Mouse (Mus musculus): ENCODE data around the gene Olfr633. TPM values are rescaled to one million over a fixed set of nuclear protein-coding genes. Genes with fewer than 3 reads are reported as not detected.
"Not testable (repeated sequence)": the region's sequence is repeated elsewhere in the genome, so short reads cannot be mapped to it uniquely, and the experiment has no call there.

The Olfr633 gene
- not detected in 2 replicates for polyA plus RNA-seq (2015; fragmentation: Nextera tagmentation; extraction: Ambion mirVana)

DNA sequence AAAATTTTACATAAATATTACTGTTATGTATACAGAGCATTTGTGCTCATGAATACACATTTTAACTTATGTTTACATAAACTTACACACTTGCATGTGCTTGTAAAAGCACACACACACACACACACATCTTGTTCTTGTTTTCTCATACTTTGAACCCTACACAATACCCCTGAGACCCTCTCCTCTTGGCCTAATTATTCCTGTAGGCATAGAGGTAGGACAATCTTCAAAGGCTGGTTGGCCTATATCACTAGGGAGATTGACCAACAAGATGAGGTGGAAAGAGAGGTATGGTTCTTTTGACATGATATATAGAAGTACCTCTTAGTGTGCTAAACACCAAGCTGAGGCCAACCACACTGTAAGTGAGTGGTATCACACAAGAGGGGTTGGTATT lies at the start of gene Olfr633:
Gene Olfr633 (plus strand): TSS at position 301 of the 400 bp plus-strand sequence.
- H3K4me1 ChIP-seq, result no peaks in the 10 kb centered on the region
- no peaks in the 10 kb centered on the region for H3K27me3 ChIP-seq
- H3K4me3 ChIP-seq (replicated peaks), result no peak within 1 kb of the TSS
- H3K4me2 ChIP-seq (replicated peaks), result no peak within 1 kb of the TSS
- H3K9me3 ChIP-seq (replicated peaks), result no peaks in the 10 kb centered on the region
- no peak within 1 kb of the TSS for H3K9ac ChIP-seq
- no peak within 1 kb of the TSS for H3K27ac ChIP-seq (replicated peaks)
- H3K36me3 ChIP-seq, result no peaks in the 10 kb centered on the region
- ATAC-seq (ENCODE audit: insufficient number of reproducible peaks, low FRiP score, low TSS enrichment, low read depth), result no peak

DNA sequence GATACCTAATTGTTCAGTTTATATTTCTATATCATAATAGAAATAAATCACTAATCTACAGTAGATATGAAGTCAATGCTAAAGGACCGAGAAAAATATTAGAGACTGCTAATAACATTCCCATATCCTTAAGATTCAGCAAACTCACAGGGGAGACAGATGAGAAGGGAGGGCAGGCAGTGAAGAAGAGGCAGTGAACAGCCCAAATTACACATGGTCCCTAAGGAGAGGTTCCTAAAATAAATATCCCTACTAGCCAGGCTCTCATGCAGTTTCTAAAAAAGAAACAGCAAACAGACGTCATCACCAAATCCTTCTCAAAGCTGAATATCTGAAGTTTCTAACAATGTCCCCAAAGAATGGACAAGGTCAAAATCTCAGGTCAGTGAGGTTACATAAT lies 41.0 kb upstream of the Olfr633 start, which contains the start of gene Olfr65:
Gene Olfr65 (plus strand): TSS at position 301 of the 400 bp plus-strand sequence.
- Histone ChIP-seq H3K4me3 (replicated peaks) (no peak within 1 kb of the TSS), H3K4me1 (no peaks in the 10 kb centered on the region), H3K36me3 (no peaks in the 10 kb centered on the region), H3K27me3 (no peaks in the 10 kb centered on the region), H3K4me2 (replicated peaks) (no peak within 1 kb of the TSS), H3K9me3 (replicated peaks) (no peaks in the 10 kb centered on the region), H3K9ac (no peak within 1 kb of the TSS), H3K27ac (replicated peaks) (no peak within 1 kb of the TSS)
- WGBS, result 67% methylated on average over 2 of the region's 2 CpGs
- ATAC-seq (ENCODE audit: insufficient number of reproducible peaks, low FRiP score, low TSS enrichment, low read depth), result no peak

DNA sequence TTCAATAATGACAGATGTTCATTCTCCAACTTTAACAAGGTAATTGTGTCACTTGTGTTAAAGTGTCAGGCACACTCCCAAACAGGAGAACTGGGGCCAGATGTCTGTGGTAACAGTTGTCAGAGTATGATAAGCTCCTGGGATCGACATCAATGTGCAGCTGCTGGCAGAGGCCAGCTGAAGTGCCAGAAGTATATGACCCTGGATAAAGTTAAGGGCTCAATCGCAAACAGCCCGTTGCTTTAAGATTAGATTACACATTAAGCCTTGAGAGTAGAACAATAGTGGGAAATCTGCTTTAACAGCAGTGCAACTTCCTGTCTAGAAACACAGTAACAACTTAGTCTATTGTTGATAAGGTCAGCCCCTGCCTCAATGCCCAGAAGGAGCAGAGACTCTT lies 34.2 kb upstream of the Olfr633 start:
- Histone ChIP-seq H3K4me2 (replicated peaks) (no peak overlapping the region), H3K9me3 (replicated peaks) (no peaks in the 10 kb centered on the region), H3K9ac (no peak overlapping the region), H3K4me3 (replicated peaks) (no peak overlapping the region), H3K27me3 (no peaks in the 10 kb centered on the region), H3K36me3 (no peaks in the 10 kb centered on the region), H3K27ac (replicated peaks) (no peak overlapping the region), H3K4me1 (no peaks in the 10 kb centered on the region)
- no peak for ATAC-seq (ENCODE audit: insufficient number of reproducible peaks, low FRiP score, low TSS enrichment, low read depth)
- 20% methylated on average over 3 of the region's 3 CpGs for WGBS

DNA sequence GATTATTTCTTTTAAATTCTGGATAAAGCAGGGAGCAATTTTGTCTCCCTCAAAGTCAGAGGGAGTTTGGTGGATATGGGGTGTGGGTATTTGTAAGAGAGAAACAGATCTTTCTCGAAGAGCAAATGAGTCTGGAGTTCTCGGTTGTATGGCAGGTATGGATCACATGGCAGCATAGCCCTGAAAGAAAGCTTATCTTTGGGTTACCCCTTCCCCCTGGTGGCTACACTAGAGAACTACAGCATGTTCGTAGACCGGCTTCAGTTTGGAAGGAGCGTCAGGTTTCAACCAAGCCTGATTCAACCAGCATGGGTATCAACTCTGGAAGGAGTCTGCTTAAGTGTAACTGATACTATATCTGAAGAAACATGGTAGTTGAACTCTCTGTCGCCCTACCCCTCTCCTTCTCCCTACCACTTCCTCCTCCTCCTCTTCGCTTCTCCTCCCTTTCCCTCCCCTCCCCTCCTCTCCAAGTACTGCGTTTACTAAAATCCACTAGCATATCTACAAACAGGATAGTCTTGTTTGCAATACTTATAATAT lies 31.2 kb upstream of the Olfr633 start:
- H3K9me3 ChIP-seq (replicated peaks), result no peaks in the 10 kb centered on the region
- H3K4me2 ChIP-seq (replicated peaks), result no peak overlapping the region
- H3K27ac ChIP-seq (replicated peaks), result no peak overlapping the region
- H3K4me1 ChIP-seq, result no peaks in the 10 kb centered on the region
- no peaks in the 10 kb centered on the region for H3K27me3 ChIP-seq
- no peak overlapping the region for H3K9ac ChIP-seq
- ATAC-seq (ENCODE audit: insufficient number of reproducible peaks, low FRiP score, low TSS enrichment, low read depth), result no peak
- H3K36me3 ChIP-seq, result no peaks in the 10 kb centered on the region
- 36% methylated on average over 8 of the region's 8 CpGs for WGBS
- no peak overlapping the region for H3K4me3 ChIP-seq (replicated peaks)

DNA sequence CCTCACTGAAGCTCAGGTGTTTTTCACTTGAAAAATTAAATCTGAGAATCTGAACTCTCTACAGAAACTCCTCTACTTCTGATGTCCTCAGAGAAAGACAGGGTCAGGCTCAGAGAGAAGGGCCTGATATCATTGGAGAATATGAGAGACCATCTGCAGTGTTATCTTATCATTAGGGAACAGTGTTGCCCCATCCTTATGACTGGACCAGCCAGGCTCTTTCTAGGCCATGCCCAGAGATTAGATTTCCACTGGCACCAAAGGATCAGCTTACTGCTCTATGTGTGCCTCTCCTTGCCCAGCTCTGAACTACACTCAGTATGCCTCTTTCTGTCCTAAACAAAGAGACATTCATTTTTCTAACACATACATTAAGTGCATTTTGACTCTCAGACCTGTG lies 28.9 kb upstream of the Olfr633 start:
- no peak overlapping the region for H3K9ac ChIP-seq
- no peaks in the 10 kb centered on the region for H3K27me3 ChIP-seq
- H3K36me3 ChIP-seq, result no peaks in the 10 kb centered on the region
- no peaks in the 10 kb centered on the region for H3K4me1 ChIP-seq
- no peak overlapping the region for H3K4me3 ChIP-seq (replicated peaks)
- H3K4me2 ChIP-seq (replicated peaks), result no peak overlapping the region
- no peaks in the 10 kb centered on the region for H3K9me3 ChIP-seq (replicated peaks)
- no peak overlapping the region for H3K27ac ChIP-seq (replicated peaks)
- no peak for ATAC-seq (ENCODE audit: insufficient number of reproducible peaks, low FRiP score, low TSS enrichment, low read depth)

GRCm38 (mm10) chr7:103928525-103928924 lies 15.7 kb upstream of the Olfr633 start, which contains the start of gene Olfr631:
Olfr631 (plus strand) TSS chr7:103928825.
- Histone ChIP-seq H3K27ac (replicated peaks) (no peak within 1 kb of the TSS), H3K9me3 (replicated peaks) (no peaks in the 10 kb centered on the region), H3K4me2 (replicated peaks) (no peak within 1 kb of the TSS), H3K4me1 (no peaks in the 10 kb centered on the region), H3K36me3 (no peaks in the 10 kb centered on the region), H3K27me3 (no peaks in the 10 kb centered on the region), H3K9ac (no peak within 1 kb of the TSS), H3K4me3 (replicated peaks) (no peak within 1 kb of the TSS)
- ATAC-seq (ENCODE audit: insufficient number of reproducible peaks, low FRiP score, low TSS enrichment, low read depth), result no peak

GRCm38 (mm10) chr7:103934264-103934663 lies 10.0 kb upstream of the Olfr633 start, which contains the start of gene Olfr632:
Olfr632 (plus strand) TSS chr7:103934347.
- Histone ChIP-seq H3K4me1 (no peaks in the 10 kb centered on the region), H3K27me3 (no peaks in the 10 kb centered on the region), H3K4me2 (replicated peaks) (no peak within 1 kb of the TSS), H3K9me3 (replicated peaks) (no peaks in the 10 kb centered on the region), H3K4me3 (replicated peaks) (no peak within 1 kb of the TSS), H3K27ac (replicated peaks) (no peak within 1 kb of the TSS), H3K9ac (no peak within 1 kb of the TSS), H3K36me3 (no peaks in the 10 kb centered on the region)
- no peak for ATAC-seq (ENCODE audit: insufficient number of reproducible peaks, low FRiP score, low TSS enrichment, low read depth)
- 63% methylated on average over 2 of the region's 2 CpGs for WGBS

DNA sequence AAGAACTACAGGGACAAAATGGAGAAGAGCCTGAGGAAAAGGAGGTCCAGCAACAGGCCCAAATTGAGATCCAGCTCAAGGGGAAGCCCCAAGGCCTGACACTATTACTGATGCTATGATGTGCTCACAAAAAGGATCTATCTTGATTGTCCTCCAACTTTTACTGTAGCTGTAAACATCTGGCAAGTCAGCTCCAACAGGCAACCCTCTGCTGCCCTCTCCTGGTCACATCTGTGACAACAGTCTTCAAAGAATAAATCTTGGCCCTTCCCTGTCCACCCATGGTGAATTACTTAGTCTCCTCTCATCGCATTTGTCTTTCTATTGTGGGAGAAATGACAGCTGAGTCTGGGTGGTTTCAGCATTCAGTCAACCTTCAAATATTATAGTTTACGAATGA lies 1.5 kb upstream of the Olfr633 start:
- ATAC-seq (ENCODE audit: insufficient number of reproducible peaks, low FRiP score, low TSS enrichment, low read depth), result no peak
- 27% methylated on average over 2 of the region's 2 CpGs for WGBS
- Histone ChIP-seq H3K36me3 (no peaks in the 10 kb centered on the region), H3K27me3 (no peaks in the 10 kb centered on the region), H3K4me1 (no peaks in the 10 kb centered on the region), H3K9me3 (replicated peaks) (no peaks in the 10 kb centered on the region), H3K27ac (replicated peaks) (no peak overlapping the region), H3K4me2 (replicated peaks) (no peak overlapping the region), H3K4me3 (replicated peaks) (no peak overlapping the region), H3K9ac (no peak overlapping the region)

- not testable (repeated sequence) for H3K27ac ChIP-seq (replicated peaks); H3K4me3 ChIP-seq (replicated peaks); H3K36me3 ChIP-seq; H3K4me1 ChIP-seq; ATAC-seq (ENCODE audit: insufficient number of reproducible peaks, low FRiP score, low TSS enrichment, low read depth); H3K9me3 ChIP-seq (replicated peaks); H3K27me3 ChIP-seq; H3K9ac ChIP-seq; H3K4me2 ChIP-seq (replicated peaks)
- 92% methylated on average over 22 of the region's 22 CpGs for WGBS
These were observed 22.6 kb downstream of the Olfr633 start for GRCm38 (mm10) chr7:103966873-103967272.

GRCm38 (mm10) chr7:103970852-103971251 lies 26.6 kb downstream of the Olfr633 start, which contains the start of gene Olfr635:
Olfr635 (plus strand) TSS chr7:103971152.
- Histone ChIP-seq H3K36me3 (no peaks in the 10 kb centered on the region), H3K4me1 (no peaks in the 10 kb centered on the region), H3K27ac (replicated peaks) (no peak within 1 kb of the TSS), H3K9me3 (replicated peaks) (no peaks in the 10 kb centered on the region), H3K4me2 (replicated peaks) (no peak within 1 kb of the TSS), H3K4me3 (replicated peaks) (no peak within 1 kb of the TSS), H3K9ac (no peak within 1 kb of the TSS), H3K27me3 (no peaks in the 10 kb centered on the region)
- no peak for ATAC-seq (ENCODE audit: insufficient number of reproducible peaks, low FRiP score, low TSS enrichment, low read depth)
- WGBS, result 84% methylated on average over 1 of the region's 1 CpGs

GRCm38 (mm10) chr7:103971782-103972181 lies 27.5 kb downstream of the Olfr633 start:
- Histone ChIP-seq H3K4me1 (no peaks in the 10 kb centered on the region), H3K4me2 (replicated peaks) (no peak overlapping the region), H3K4me3 (replicated peaks) (no peak overlapping the region), H3K9ac (no peak overlapping the region), H3K27me3 (no peaks in the 10 kb centered on the region), H3K9me3 (replicated peaks) (no peaks in the 10 kb centered on the region), H3K36me3 (no peaks in the 10 kb centered on the region), H3K27ac (replicated peaks) (no peak overlapping the region)
- 53% methylated on average over 1 of the region's 1 CpGs for WGBS
- no peak for ATAC-seq (ENCODE audit: insufficient number of reproducible peaks, low FRiP score, low TSS enrichment, low read depth)

- H3K4me1 ChIP-seq, result no peaks in the 10 kb centered on the region
- H3K4me2 ChIP-seq (replicated peaks), result no peak within 1 kb of the TSS
- no peak within 1 kb of the TSS for H3K9ac ChIP-seq
- no peaks in the 10 kb centered on the region for H3K9me3 ChIP-seq (replicated peaks)
- H3K27me3 ChIP-seq, result no peaks in the 10 kb centered on the region
- no peak for ATAC-seq (ENCODE audit: insufficient number of reproducible peaks, low FRiP score, low TSS enrichment, low read depth)
- no peaks in the 10 kb centered on the region for H3K36me3 ChIP-seq
- no peak within 1 kb of the TSS for H3K4me3 ChIP-seq (replicated peaks)
- H3K27ac ChIP-seq (replicated peaks), result no peak within 1 kb of the TSS
These were observed 54.2 kb downstream of the Olfr633 start, which contains the start of gene Olfr638 for GRCm38 (mm10) chr7:103998446-103998845. Olfr638 (plus strand) TSS chr7:103998746.

Data from embryonic facial prominence, embryonic 15.5 days (tissue).